Mouse (Mus musculus) midbrain, postnatal 0 days (tissue): ENCODE measurements at regions not wholly inside any gene's neighbourhood (a gene's known extent, or its start where the extent isn't known, plus 50 kb on each side); places are given as distances from the start of the nearest gene placed in this dataset.

ENCODE experiments used
- ATAC-seq: fragments of 200-750 bp; cut with Nextera tagmentation; 2 replicates; pipeline ENCODE4 v1.8.0; 2017; ENCODE audit warnings: moderate number of reproducible peaks, mild to moderate bottlenecking, moderate TSS enrichment, moderate library complexity; ENCODE audit not compliant: low FRiP score
- DNase-seq: peaks from one replicate; pipeline ENCODE4 v3.0.0-alpha.2; 2015; ENCODE audit warnings: low spot score
- H3K27ac ChIP-seq: fragments of 300-500 bp; sonication (generic); 2 replicates; pipeline ENCODE4 v1.5.1; 2014; ENCODE audit warnings: low read depth, mild to moderate bottlenecking, low read length, mixed read lengths
- H3K27me3 ChIP-seq: fragments of 300-500 bp; sonication (generic); 2 replicates; pipeline ENCODE4 v1.6.1; 2014; ENCODE audit warnings: low read length, control low read depth, mixed read lengths; ENCODE audit not compliant: insufficient read depth
- H3K36me3 ChIP-seq: fragments of 300-500 bp; sonication (generic); 2 replicates; pipeline ENCODE4 v1.6.1; 2014; ENCODE audit warnings: low read length, control low read depth, mixed read lengths; ENCODE audit not compliant: insufficient read depth
- H3K4me1 ChIP-seq: fragments of 300-500 bp; sonication (generic); 2 replicates; pipeline ENCODE4 v1.6.1; 2014; ENCODE audit warnings: mild to moderate bottlenecking, control low read depth, antibody characterized with exemption, low read length, mixed read lengths; ENCODE audit not compliant: insufficient read depth
- H3K4me2 ChIP-seq: fragments of 300-500 bp; sonication (generic); 2 replicates; pipeline ENCODE4 v1.6.1; 2014; ENCODE audit warnings: low read depth, mild to moderate bottlenecking, low read length, mixed read lengths; ENCODE audit not compliant: poor library complexity, severe bottlenecking
- H3K4me3 ChIP-seq: fragments of 300-500 bp; sonication (generic); 2 replicates; pipeline ENCODE4 v1.5.1; 2014; ENCODE audit warnings: low read depth, mild to moderate bottlenecking, low read length, moderate library complexity
- H3K9ac ChIP-seq: fragments of 300-500 bp; sonication (generic); replicated peaks from 2 replicates; pipeline ENCODE4 v1.6.1; 2014; ENCODE audit warnings: mild to moderate bottlenecking, low read length, moderate library complexity, mixed read lengths; ENCODE audit not compliant: poor library complexity, severe bottlenecking
- H3K9me3 ChIP-seq: fragments of 300-500 bp; sonication (generic); 2 replicates; pipeline ENCODE4 v1.6.1; 2016; ENCODE audit warnings: low read length, control low read depth
- CTCF ChIP-seq: IDR thresholded peaks from 2 replicates; pipeline ENCODE4 v1.5.1; 2016; ENCODE audit warnings: antibody characterized with exemption, mild to moderate bottlenecking
- WGBS: fragments of 180-500 bp; shearing (Covaris S2); extraction: QIAGEN DNeasy Blood & Tissue Kit; methylation state at CpG from one replicate; pipeline ENCODE4 v1.1.7; 2014; 5-methylcytosine and 5-hydroxymethylcytosine counted together

DNA sequence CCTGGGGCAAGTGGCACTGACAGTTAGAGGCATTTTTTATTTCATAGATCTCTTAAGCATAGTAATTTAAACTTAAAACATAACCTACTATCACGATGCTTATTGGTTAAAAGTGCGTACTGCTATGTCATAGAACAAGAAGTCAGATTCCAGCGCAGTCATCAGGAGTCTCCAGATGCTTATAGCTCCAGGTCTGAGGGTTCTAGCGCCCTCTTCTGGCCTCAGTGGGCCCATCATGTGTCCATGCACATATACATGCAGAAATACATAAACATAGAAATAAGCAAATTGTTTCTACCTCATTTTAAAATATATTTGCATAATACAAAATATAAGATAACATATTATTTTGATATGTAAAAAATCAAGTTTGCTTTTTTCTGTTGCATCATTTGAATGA, 1002.8 kb upstream of the Adgrl2 start:
- no peaks in the 10 kb centered on the region for H3K27me3 ChIP-seq
- DNase-seq (no peak), ATAC-seq (no peak)
- H3K4me2 ChIP-seq = no peak overlapping the region
- no peak overlapping the region for H3K27ac ChIP-seq
- H3K36me3 ChIP-seq = no peaks in the 10 kb centered on the region
- no peak overlapping the region for H3K4me3 ChIP-seq
- 64% methylated on average over 4 of the region's 4 CpGs for WGBS
- no peak overlapping the region for H3K9ac ChIP-seq
- H3K4me1 ChIP-seq = no peaks in the 10 kb centered on the region
- TF ChIP-seq CTCF = peak; percentile 21; the same call in 1 of the 2 replicates
- no peaks in the 10 kb centered on the region for H3K9me3 ChIP-seq

DNA sequence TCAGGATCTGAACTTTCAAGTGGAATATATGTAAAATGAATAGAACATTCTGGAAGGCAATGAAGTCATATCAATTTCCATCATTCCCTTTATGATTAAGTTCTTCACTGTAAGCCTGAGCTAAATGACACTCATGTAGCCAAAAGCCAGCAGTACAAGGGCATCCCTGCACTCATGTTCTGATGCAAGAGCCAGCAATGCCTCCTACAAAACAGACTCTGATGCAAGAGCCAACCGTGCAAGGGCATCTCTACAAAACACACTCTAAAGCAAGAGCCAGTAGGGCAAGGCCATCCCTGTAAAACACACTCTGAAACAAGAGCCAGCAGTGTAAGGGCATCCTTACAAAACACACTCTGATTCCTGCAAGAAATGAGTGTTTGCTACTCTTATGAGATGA, 997.4 kb upstream of the Adgrl2 start:
- DNase-seq = no peak
- Histone ChIP-seq H3K9ac (no peak overlapping the region), H3K27ac (no peak overlapping the region), H3K4me1 (no peaks in the 10 kb centered on the region), H3K36me3 (no peaks in the 10 kb centered on the region), H3K4me3 (no peak overlapping the region), H3K9me3 (no peaks in the 10 kb centered on the region), H3K27me3 (no peaks in the 10 kb centered on the region), H3K4me2 (no peak overlapping the region)
- ATAC-seq = no peak
- TF ChIP-seq CTCF = no peak
- WGBS = 79% methylated on average over 1 of the region's 1 CpGs

- Histone ChIP-seq H3K36me3 (no peaks in the 10 kb centered on the region), H3K9ac (no peak overlapping the region), H3K4me1 (no peaks in the 10 kb centered on the region), H3K4me2 (no peak overlapping the region), H3K4me3 (no peak overlapping the region), H3K27ac (no peak overlapping the region), H3K9me3 (no peaks in the 10 kb centered on the region), H3K27me3 (no peaks in the 10 kb centered on the region)
- DNase-seq (no peak), ATAC-seq (no peak)
- TF ChIP-seq CTCF = no peak
- WGBS = 66% methylated on average over 2 of the region's 2 CpGs
Observed at GRCm38 (mm10) chr3:149956993-149957392, 966.6 kb upstream of the Adgrl2 start.

DNA sequence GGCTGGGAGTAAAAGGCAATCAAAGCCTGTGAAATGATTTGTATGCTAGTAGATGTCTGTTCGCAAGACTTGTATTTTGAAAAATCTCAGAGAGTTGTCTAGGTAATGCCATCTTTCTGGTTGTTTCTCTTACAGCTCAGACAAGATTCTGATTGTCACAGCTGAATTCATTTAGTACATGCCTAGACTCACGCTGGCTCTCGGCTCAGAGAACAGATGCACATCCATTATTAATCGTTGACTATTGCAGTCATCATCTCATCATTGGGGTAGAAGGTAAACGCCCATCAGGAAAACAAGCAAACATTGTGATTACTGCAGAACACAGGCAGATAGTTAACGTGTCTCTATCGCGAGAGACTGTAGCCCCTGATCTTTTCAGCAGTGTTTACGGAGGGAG, 945.8 kb upstream of the Adgrl2 start:
- Histone ChIP-seq H3K4me2 (no peak overlapping the region), H3K9me3 (no peaks in the 10 kb centered on the region), H3K36me3 (no peaks in the 10 kb centered on the region), H3K27ac (no peak overlapping the region), H3K4me1 (no peaks in the 10 kb centered on the region), H3K4me3 (no peak overlapping the region), H3K9ac (no peak overlapping the region), H3K27me3 (no peaks in the 10 kb centered on the region)
- TF ChIP-seq CTCF = no peak
- DNase-seq (no peak), ATAC-seq (no peak)
- WGBS = 82% methylated on average over 9 of the region's 9 CpGs

DNA sequence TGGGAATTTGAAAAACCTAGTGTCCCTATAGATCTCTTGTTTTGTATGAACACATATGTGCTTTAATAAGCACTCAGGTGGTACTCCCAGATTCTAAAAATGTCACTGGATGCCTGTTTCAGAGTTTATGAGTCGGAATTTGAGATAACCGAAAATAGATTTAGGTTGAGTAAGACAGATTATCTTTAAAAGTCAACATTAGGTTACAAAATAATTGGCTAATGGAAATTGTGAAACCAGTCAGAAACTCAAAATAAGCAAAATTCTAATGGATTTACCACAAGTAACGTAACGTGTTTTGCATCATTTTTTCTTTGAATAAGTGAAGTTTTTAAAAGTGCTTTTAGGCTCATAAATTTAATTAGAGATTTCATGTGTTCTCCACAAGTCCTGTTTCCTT, 944.5 kb upstream of the Adgrl2 start:
- H3K4me3 ChIP-seq = no peak overlapping the region
- no peak for DNase-seq
- TF ChIP-seq CTCF = no peak
- H3K4me2 ChIP-seq = no peak overlapping the region
- WGBS = 85% methylated on average over 4 of the region's 4 CpGs
- H3K9ac ChIP-seq = no peak overlapping the region
- no peaks in the 10 kb centered on the region for H3K27me3 ChIP-seq
- H3K27ac ChIP-seq = no peak overlapping the region
- H3K36me3 ChIP-seq = no peaks in the 10 kb centered on the region
- no peaks in the 10 kb centered on the region for H3K4me1 ChIP-seq
- no peaks in the 10 kb centered on the region for H3K9me3 ChIP-seq
- no peak for ATAC-seq

- Histone ChIP-seq H3K4me2 (no peak overlapping the region), H3K9me3 (no peaks in the 10 kb centered on the region), H3K27ac (no peak overlapping the region), H3K9ac (no peak overlapping the region), H3K4me1 (no peaks in the 10 kb centered on the region), H3K4me3 (no peak overlapping the region), H3K27me3 (no peaks in the 10 kb centered on the region), H3K36me3 (no peaks in the 10 kb centered on the region)
- no peak for TF ChIP-seq CTCF
- 84% methylated on average over 10 of the region's 10 CpGs for WGBS
- DNase-seq (no peak), ATAC-seq (no peak)
Observed at GRCm38 (mm10) chr3:149928456-149929360, 938.4 kb upstream of the Adgrl2 start.
